Mouse (Mus musculus) midbrain, embryonic 13.5 days (tissue): ENCODE measurements around the gene Ccr1. TPM values are rescaled to one million over a fixed set of nuclear protein-coding genes. Genes with fewer than 3 reads are reported as not detected.

Experiments used
- ATAC-seq: fragments of 200-750 bp; cut with Nextera tagmentation; 2 replicates; pipeline ENCODE4 v1.8.0; 2017; ENCODE audit warnings: mild to moderate bottlenecking, moderate TSS enrichment, moderate library complexity
- H3K27ac ChIP-seq: fragments of 300-500 bp; sonication (generic); 2 replicates; pipeline ENCODE4 v1.5.1; 2015; ENCODE audit warnings: inconsistent platforms, mild to moderate bottlenecking, moderate library complexity
- H3K27me3 ChIP-seq: fragments of 300-500 bp; sonication (generic); 2 replicates; pipeline ENCODE4 v1.6.1; 2015; ENCODE audit warnings: mild to moderate bottlenecking, inconsistent platforms
- H3K36me3 ChIP-seq: fragments of 300-500 bp; sonication (generic); 2 replicates; pipeline ENCODE4 v1.6.1; 2015; ENCODE audit warnings: mild to moderate bottlenecking, inconsistent platforms
- H3K4me1 ChIP-seq: fragments of 300-500 bp; sonication (generic); replicated peaks from 2 replicates; pipeline ENCODE4 v1.6.1; 2015; ENCODE audit warnings: inconsistent platforms
- H3K4me2 ChIP-seq: fragments of 300-500 bp; sonication (generic); replicated peaks from 2 replicates; pipeline ENCODE4 v1.6.1; 2015; ENCODE audit warnings: moderate library complexity, mild to moderate bottlenecking, inconsistent platforms
- H3K4me3 ChIP-seq: fragments of 300-500 bp; sonication (generic); replicated peaks from 2 replicates; pipeline ENCODE4 v1.5.1; 2015; ENCODE audit warnings: mild to moderate bottlenecking, inconsistent platforms
- H3K9ac ChIP-seq: fragments of 300-500 bp; sonication (generic); replicated peaks from 2 replicates; pipeline ENCODE4 v1.6.1; 2015; ENCODE audit warnings: mild to moderate bottlenecking, inconsistent platforms
- H3K9me3 ChIP-seq: fragments of 300-500 bp; sonication (generic); 2 replicates; pipeline ENCODE4 v1.6.1; 2016; ENCODE audit warnings: mild to moderate bottlenecking, inconsistent platforms
- WGBS: fragments of 180-500 bp; shearing (Covaris S2); methylation state at CpG from one replicate; pipeline ENCODE4 v1.1.7; 2015; 5-methylcytosine and 5-hydroxymethylcytosine counted together
- polyA plus RNA-seq: library from polyadenylated mRNA; unstranded; fragments of >200 nt; fragmentation: Nextera tagmentation; extraction: Ambion mirVana; gene quantifications from 2 replicates; pipeline ENCODE4 v1.2.1, GENCODE M21; 2015

Gene Ccr1
- polyA plus RNA-seq, 1 experiment from 2014 or later: 0.66 TPM

- ATAC-seq: no peak
- no peaks in the 10 kb centered on the region for H3K27me3 ChIP-seq
- WGBS: 88% methylated on average over 2 of the region's 2 CpGs
Measured at GRCm38 (mm10) chr9:123949432-123949831, 19.1 kb downstream of the Ccr1 start.

GRCm38 (mm10) chr9:123947815-123948214 lies 20.7 kb downstream of the Ccr1 start:
- WGBS: 78% methylated on average over 1 of the region's 1 CpGs
- H3K27ac ChIP-seq: no peak overlapping the region
- no peak for ATAC-seq
- no peaks in the 10 kb centered on the region for H3K36me3 ChIP-seq
- H3K9me3 ChIP-seq: no peaks in the 10 kb centered on the region
- no peaks in the 10 kb centered on the region for H3K27me3 ChIP-seq
- H3K9ac ChIP-seq: no peak overlapping the region
- no peaks in the 10 kb centered on the region for H3K4me1 ChIP-seq
- H3K4me2 ChIP-seq: no peak overlapping the region
- no peak overlapping the region for H3K4me3 ChIP-seq

More at GRCm38 (mm10) chr9:123949432-123949831, 19.1 kb downstream of the Ccr1 start:
- no peak overlapping the region for H3K27ac ChIP-seq
- no peaks in the 10 kb centered on the region for H3K9me3 ChIP-seq
- H3K36me3 ChIP-seq: no peaks in the 10 kb centered on the region
- H3K9ac ChIP-seq: no peak overlapping the region
- no peak overlapping the region for H3K4me3 ChIP-seq
- H3K4me1 ChIP-seq: no peaks in the 10 kb centered on the region
- H3K4me2 ChIP-seq: no peak overlapping the region

- no peak overlapping the region for H3K9ac ChIP-seq
- WGBS: 92% methylated on average over 3 of the region's 3 CpGs
- no peaks in the 10 kb centered on the region for H3K9me3 ChIP-seq
- H3K27ac ChIP-seq: no peak overlapping the region
- H3K4me2 ChIP-seq: no peak overlapping the region
- no peaks in the 10 kb centered on the region for H3K36me3 ChIP-seq
- no peak for ATAC-seq
- no peaks in the 10 kb centered on the region for H3K4me1 ChIP-seq
- H3K27me3 ChIP-seq: no peaks in the 10 kb centered on the region
- no peak overlapping the region for H3K4me3 ChIP-seq
Measured at GRCm38 (mm10) chr9:123942025-123942424, 26.5 kb downstream of the Ccr1 start.

GRCm38 (mm10) chr9:123941316-123941715 lies 27.2 kb downstream of the Ccr1 start:
- H3K4me3 ChIP-seq: no peak overlapping the region
- no peak overlapping the region for H3K9ac ChIP-seq
- H3K4me1 ChIP-seq: no peaks in the 10 kb centered on the region
- no peaks in the 10 kb centered on the region for H3K9me3 ChIP-seq
- WGBS: 83% methylated on average over 2 of the region's 2 CpGs
- H3K27me3 ChIP-seq: no peaks in the 10 kb centered on the region
- no peak overlapping the region for H3K27ac ChIP-seq
- no peak for ATAC-seq
- no peaks in the 10 kb centered on the region for H3K36me3 ChIP-seq
- no peak overlapping the region for H3K4me2 ChIP-seq

- ATAC-seq: no peak
- no peak overlapping the region for H3K4me3 ChIP-seq
- no peaks in the 10 kb centered on the region for H3K9me3 ChIP-seq
- H3K4me2 ChIP-seq: no peak overlapping the region
- no peak overlapping the region for H3K9ac ChIP-seq
- H3K36me3 ChIP-seq: no peaks in the 10 kb centered on the region
- no peaks in the 10 kb centered on the region for H3K4me1 ChIP-seq
- H3K27ac ChIP-seq: no peak overlapping the region
- no peaks in the 10 kb centered on the region for H3K27me3 ChIP-seq
Measured at GRCm38 (mm10) chr9:123940628-123941027, 27.9 kb downstream of the Ccr1 start.

GRCm38 (mm10) chr9:123940168-123940567 lies 28.3 kb downstream of the Ccr1 start:
- H3K27me3 ChIP-seq: no peaks in the 10 kb centered on the region
- no peaks in the 10 kb centered on the region for H3K4me1 ChIP-seq
- ATAC-seq: no peak
- WGBS: 79% methylated on average over 1 of the region's 1 CpGs
- no peak overlapping the region for H3K4me3 ChIP-seq
- H3K36me3 ChIP-seq: no peaks in the 10 kb centered on the region
- H3K4me2 ChIP-seq: no peak overlapping the region
- no peaks in the 10 kb centered on the region for H3K9me3 ChIP-seq
- H3K27ac ChIP-seq: no peak overlapping the region
- no peak overlapping the region for H3K9ac ChIP-seq

- WGBS: 99% methylated on average over 2 of the region's 2 CpGs
- H3K9ac ChIP-seq: no peak overlapping the region
- no peaks in the 10 kb centered on the region for H3K36me3 ChIP-seq
- H3K4me3 ChIP-seq: no peak overlapping the region
- no peaks in the 10 kb centered on the region for H3K4me1 ChIP-seq
- ATAC-seq: no peak
- no peaks in the 10 kb centered on the region for H3K27me3 ChIP-seq
- H3K4me2 ChIP-seq: no peak overlapping the region
- no peaks in the 10 kb centered on the region for H3K9me3 ChIP-seq
- no peak overlapping the region for H3K27ac ChIP-seq
Measured at GRCm38 (mm10) chr9:123937989-123938388, 30.5 kb downstream of the Ccr1 start.

- no peak overlapping the region for H3K27ac ChIP-seq
- WGBS: 89% methylated on average over 9 of the region's 9 CpGs
- no peaks in the 10 kb centered on the region for H3K4me1 ChIP-seq
- H3K27me3 ChIP-seq: no peaks in the 10 kb centered on the region
- no peak overlapping the region for H3K9ac ChIP-seq
- no peak for ATAC-seq
- H3K4me3 ChIP-seq: no peak overlapping the region
- no peak overlapping the region for H3K4me2 ChIP-seq
- H3K36me3 ChIP-seq: no peaks in the 10 kb centered on the region
- no peaks in the 10 kb centered on the region for H3K9me3 ChIP-seq
Measured at GRCm38 (mm10) chr9:123936604-123937280, 31.8 kb downstream of the Ccr1 start.

GRCm38 (mm10) chr9:123935776-123936175 lies 32.7 kb downstream of the Ccr1 start:
- WGBS: 96% methylated on average over 5 of the region's 5 CpGs
- Histone ChIP-seq H3K4me2 (no peak overlapping the region), H3K27me3 (no peaks in the 10 kb centered on the region), H3K27ac (no peak overlapping the region), H3K4me1 (no peaks in the 10 kb centered on the region), H3K36me3 (no peaks in the 10 kb centered on the region), H3K4me3 (no peak overlapping the region), H3K9ac (no peak overlapping the region), H3K9me3 (no peaks in the 10 kb centered on the region)
- ATAC-seq: no peak

GRCm38 (mm10) chr9:123935346-123935745 lies 33.1 kb downstream of the Ccr1 start:
- Histone ChIP-seq H3K4me1 (no peaks in the 10 kb centered on the region), H3K27me3 (no peaks in the 10 kb centered on the region), H3K4me3 (no peak overlapping the region), H3K36me3 (no peaks in the 10 kb centered on the region), H3K27ac (no peak overlapping the region), H3K4me2 (no peak overlapping the region), H3K9ac (no peak overlapping the region), H3K9me3 (no peaks in the 10 kb centered on the region)
- WGBS: 96% methylated on average over 6 of the region's 6 CpGs
- ATAC-seq: no peak

- no peak overlapping the region for H3K4me3 ChIP-seq
- no peak overlapping the region for H3K4me2 ChIP-seq
- no peak overlapping the region for H3K27ac ChIP-seq
- no peak for ATAC-seq
- no peaks in the 10 kb centered on the region for H3K27me3 ChIP-seq
- 93% methylated on average over 5 of the region's 5 CpGs for WGBS
- no peaks in the 10 kb centered on the region for H3K9me3 ChIP-seq
- H3K9ac ChIP-seq: no peak overlapping the region
- no peaks in the 10 kb centered on the region for H3K36me3 ChIP-seq
- H3K4me1 ChIP-seq: no peaks in the 10 kb centered on the region
Measured at GRCm38 (mm10) chr9:123933716-123934445, 34.6 kb downstream of the Ccr1 start.

GRCm38 (mm10) chr9:123932911-123933675 lies 35.4 kb downstream of the Ccr1 start:
- no peak for ATAC-seq
- Histone ChIP-seq H3K27me3 (no peaks in the 10 kb centered on the region), H3K9ac (no peak overlapping the region), H3K4me3 (no peak overlapping the region), H3K9me3 (no peaks in the 10 kb centered on the region), H3K4me1 (no peaks in the 10 kb centered on the region), H3K36me3 (no peaks in the 10 kb centered on the region), H3K27ac (no peak overlapping the region), H3K4me2 (no peak overlapping the region)
- 93% methylated on average over 19 of the region's 19 CpGs for WGBS
